Mouse (Mus musculus) forebrain, embryonic 14.5 days (tissue): Measurements from ENCODE around the gene Col8a1. TPM values are rescaled to one million over a fixed set of nuclear protein-coding genes. Genes with fewer than 3 reads are reported as not detected.
A peak's percentile ranks its signal among the peaks of the same experiment; 100 is the strongest.

ENCODE experiments used
- ATAC-seq: fragments of 200-750 bp; cut with Nextera tagmentation; 2 replicates; pipeline ENCODE4 v1.8.0; 2017; ENCODE audit warnings: mild to moderate bottlenecking, moderate library complexity
- DNase-seq: peaks from one replicate; pipeline ENCODE4 v3.0.0-alpha.2; 2015; ENCODE audit warnings: low spot score
- H3K27ac ChIP-seq: fragments of 300-500 bp; sonication (generic); 2 replicates; pipeline ENCODE4 v1.5.1; 2014; ENCODE audit warnings: low read depth, mild to moderate bottlenecking, control low read depth, low read length, moderate library complexity
- H3K27me3 ChIP-seq: fragments of 300-500 bp; sonication (generic); replicated peaks from 2 replicates; pipeline ENCODE4 v1.6.1; 2014; ENCODE audit warnings: low read length, control low read depth, mixed read lengths; ENCODE audit not compliant: control insufficient read depth, insufficient read depth
- H3K36me3 ChIP-seq: fragments of 300-500 bp; sonication (generic); 2 replicates; pipeline ENCODE4 v1.6.1; 2014; ENCODE audit warnings: low read length, control low read depth; ENCODE audit not compliant: control insufficient read depth, insufficient read depth
- H3K4me1 ChIP-seq: fragments of 300-500 bp; sonication (generic); 2 replicates; pipeline ENCODE4 v1.6.1; 2014; ENCODE audit warnings: antibody characterized with exemption, low read length, control low read depth; ENCODE audit not compliant: control insufficient read depth, insufficient read depth
- H3K4me2 ChIP-seq: fragments of 300-500 bp; sonication (generic); 2 replicates; pipeline ENCODE4 v1.6.1; 2014; ENCODE audit warnings: mild to moderate bottlenecking, control low read depth, low read length
- H3K4me3 ChIP-seq: fragments of 300-500 bp; sonication (generic); 2 replicates; pipeline ENCODE4 v1.5.1; 2014; ENCODE audit warnings: low read depth, low read length, control low read depth
- H3K9ac ChIP-seq: fragments of 300-500 bp; sonication (generic); 2 replicates; pipeline ENCODE4 v1.6.1; 2014; ENCODE audit warnings: mild to moderate bottlenecking, low read length, control low read depth, moderate library complexity
- H3K9me3 ChIP-seq: fragments of 300-500 bp; sonication (generic); replicated peaks from 2 replicates; pipeline ENCODE4 v1.6.1; 2016; ENCODE audit warnings: low read length, control low read depth, mixed read lengths; ENCODE audit not compliant: control insufficient read depth
- WGBS: fragments of 180-500 bp; shearing (Covaris S2); extraction: QIAGEN DNeasy Blood & Tissue Kit; methylation state at CpG from one replicate; pipeline ENCODE4 v1.1.7; 2014; 5-methylcytosine and 5-hydroxymethylcytosine counted together
- polyA plus RNA-seq: library from polyadenylated mRNA; unstranded; fragments of >200 nt; fragmentation: Nextera tagmentation; extraction: Ambion mirVana; gene quantifications from 2 replicates; pipeline ENCODE4 v1.2.1, GENCODE M21; 2014

The Col8a1 gene
- polyA plus RNA-seq, 1 experiment from 2014 or later = 1.0 TPM

- Histone ChIP-seq H3K4me2 (no peak overlapping the region), H3K4me3 (no peak overlapping the region), H3K9ac (no peak overlapping the region), H3K4me1 (no peaks in the 10 kb centered on the region), H3K27ac (no peak overlapping the region), H3K36me3 (no peaks in the 10 kb centered on the region), H3K9me3 (no peaks in the 10 kb centered on the region), H3K27me3 (no peaks in the 10 kb centered on the region)
- DNase-seq (no peak), ATAC-seq (no peak)
- 92% methylated on average over 5 of the region's 5 CpGs for WGBS
Measured at GRCm38 (mm10) chr16:57698733-57699132, 55.8 kb downstream of the Col8a1 start.

GRCm38 (mm10) chr16:57694694-57695093, 59.8 kb downstream of the Col8a1 start:
- no peaks in the 10 kb centered on the region for H3K27me3 ChIP-seq
- H3K27ac ChIP-seq = no peak overlapping the region
- peak; percentile 16 for DNase-seq
- no peaks in the 10 kb centered on the region for H3K4me1 ChIP-seq
- no peak for ATAC-seq
- no peak overlapping the region for H3K4me2 ChIP-seq
- WGBS = 0% methylated on average over 1 of the region's 1 CpGs
- H3K36me3 ChIP-seq = no peaks in the 10 kb centered on the region
- no peak overlapping the region for H3K4me3 ChIP-seq
- H3K9me3 ChIP-seq = no peaks in the 10 kb centered on the region
- no peak overlapping the region for H3K9ac ChIP-seq

- no peak for ATAC-seq
- 86% methylated on average over 2 of the region's 2 CpGs for WGBS
Measured at GRCm38 (mm10) chr16:57693906-57694522, 60.5 kb downstream of the Col8a1 start.

GRCm38 (mm10) chr16:57685790-57686399, 68.6 kb downstream of the Col8a1 start:
- no peaks in the 10 kb centered on the region for H3K9me3 ChIP-seq
- no peak overlapping the region for H3K27ac ChIP-seq
- DNase-seq (no peak), ATAC-seq (no peak)
- H3K9ac ChIP-seq = no peak overlapping the region
- WGBS = 54% methylated on average over 5 of the region's 5 CpGs
- H3K27me3 ChIP-seq = no peaks in the 10 kb centered on the region
- H3K4me3 ChIP-seq = no peak overlapping the region
- H3K36me3 ChIP-seq = no peaks in the 10 kb centered on the region
- no peaks in the 10 kb centered on the region for H3K4me1 ChIP-seq
- H3K4me2 ChIP-seq = no peak overlapping the region

More at GRCm38 (mm10) chr16:57693906-57694522, 60.5 kb downstream of the Col8a1 start:
- Histone ChIP-seq H3K27me3 (no peaks in the 10 kb centered on the region), H3K27ac (no peak overlapping the region), H3K9ac (no peak overlapping the region), H3K4me2 (no peak overlapping the region), H3K36me3 (no peaks in the 10 kb centered on the region), H3K9me3 (no peaks in the 10 kb centered on the region), H3K4me3 (no peak overlapping the region), H3K4me1 (no peaks in the 10 kb centered on the region)
- DNase-seq = no peak

- no peaks in the 10 kb centered on the region for H3K9me3 ChIP-seq
- DNase-seq (no peak), ATAC-seq (no peak)
- H3K27me3 ChIP-seq = no peaks in the 10 kb centered on the region
- no peaks in the 10 kb centered on the region for H3K4me1 ChIP-seq
- H3K27ac ChIP-seq = no peak overlapping the region
- H3K36me3 ChIP-seq = no peaks in the 10 kb centered on the region
- H3K4me3 ChIP-seq = no peak overlapping the region
- H3K4me2 ChIP-seq = no peak overlapping the region
- 62% methylated on average over 2 of the region's 2 CpGs for WGBS
- H3K9ac ChIP-seq = no peak overlapping the region
Measured at GRCm38 (mm10) chr16:57672251-57672650, 82.3 kb downstream of the Col8a1 start.

GRCm38 (mm10) chr16:57671637-57672036, 82.9 kb downstream of the Col8a1 start:
- DNase-seq = no peak

GRCm38 (mm10) chr16:57669348-57669747, 85.2 kb downstream of the Col8a1 start:
- Histone ChIP-seq H3K9ac (no peak overlapping the region), H3K27me3 (no peaks in the 10 kb centered on the region), H3K4me3 (no peak overlapping the region), H3K4me1 (no peaks in the 10 kb centered on the region), H3K36me3 (no peaks in the 10 kb centered on the region), H3K4me2 (no peak overlapping the region), H3K27ac (no peak overlapping the region), H3K9me3 (no peaks in the 10 kb centered on the region)
- ATAC-seq = 0 out of 2 replicates have a peak, but pooled peaks have one; percentile 7
- 14% methylated on average over 3 of the region's 3 CpGs for WGBS
- peak; percentile 60 for DNase-seq

More at GRCm38 (mm10) chr16:57671637-57672036, 82.9 kb downstream of the Col8a1 start:
- Histone ChIP-seq H3K4me2 (no peak overlapping the region), H3K27me3 (no peaks in the 10 kb centered on the region), H3K9ac (no peak overlapping the region), H3K36me3 (no peaks in the 10 kb centered on the region), H3K9me3 (no peaks in the 10 kb centered on the region), H3K27ac (no peak overlapping the region), H3K4me3 (no peak overlapping the region), H3K4me1 (no peaks in the 10 kb centered on the region)
- ATAC-seq = no peak
- 85% methylated on average over 2 of the region's 2 CpGs for WGBS

- WGBS = 81% methylated on average over 3 of the region's 3 CpGs
- no peak for ATAC-seq
- H3K27ac ChIP-seq = no peak overlapping the region
- H3K4me1 ChIP-seq = no peaks in the 10 kb centered on the region
- no peaks in the 10 kb centered on the region for H3K36me3 ChIP-seq
- H3K4me2 ChIP-seq = no peak overlapping the region
- no peak overlapping the region for H3K4me3 ChIP-seq
- DNase-seq = no peak
- H3K9ac ChIP-seq = no peak overlapping the region
- no peaks in the 10 kb centered on the region for H3K27me3 ChIP-seq
- H3K9me3 ChIP-seq = no peaks in the 10 kb centered on the region
Measured at GRCm38 (mm10) chr16:57662661-57663060, 91.9 kb downstream of the Col8a1 start.

GRCm38 (mm10) chr16:57649888-57650287, 104.6 kb downstream of the Col8a1 start:
- Histone ChIP-seq H3K36me3 (no peaks in the 10 kb centered on the region), H3K27ac (no peak overlapping the region), H3K9ac (no peak overlapping the region), H3K4me1 (no peaks in the 10 kb centered on the region), H3K4me3 (no peak overlapping the region), H3K9me3 (no peaks in the 10 kb centered on the region), H3K4me2 (no peak overlapping the region), H3K27me3 (no peaks in the 10 kb centered on the region)
- ATAC-seq = no peak
- DNase-seq = no peak
- 74% methylated on average over 2 of the region's 2 CpGs for WGBS
